Mouse (Mus musculus) frontal cortex, adult (tissue): ENCODE results near the gene Pds5b.
A peak's percentile ranks its signal among the peaks of the same experiment; 100 is the strongest.
"Not testable (repeated sequence)": the region's sequence is repeated elsewhere in the genome, so short reads cannot be mapped to it uniquely, and the experiment has no call there.

Source experiments
- ATAC-seq: cut with Nextera tagmentation; 2 replicates; pipeline ENCODE4 v1.9.2; 2017; ENCODE audit warnings: mild to moderate bottlenecking, moderate library complexity, mixed read lengths; ENCODE audit not compliant: low TSS enrichment

The Pds5b gene

DNA sequence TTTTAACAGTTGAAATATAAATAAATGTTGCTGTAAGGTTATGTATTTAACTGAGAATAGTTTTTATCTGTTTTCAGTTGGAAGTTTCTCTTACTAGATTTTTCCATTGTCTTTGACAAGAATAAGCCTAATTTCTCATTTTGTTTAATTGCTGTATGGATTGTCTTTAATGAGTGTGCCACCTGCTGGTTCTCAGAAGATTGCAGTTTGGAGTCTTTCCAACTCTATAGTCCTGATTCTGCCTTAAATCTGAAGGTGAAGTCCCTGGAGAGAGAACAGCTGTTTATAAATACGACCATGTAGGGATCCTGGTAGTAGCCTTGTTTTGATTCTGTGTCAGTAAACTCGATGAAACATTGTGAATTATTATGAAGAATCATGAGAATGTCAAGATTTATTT, 29.2 kb downstream of the Pds5b start:
- no peak for ATAC-seq

DNA sequence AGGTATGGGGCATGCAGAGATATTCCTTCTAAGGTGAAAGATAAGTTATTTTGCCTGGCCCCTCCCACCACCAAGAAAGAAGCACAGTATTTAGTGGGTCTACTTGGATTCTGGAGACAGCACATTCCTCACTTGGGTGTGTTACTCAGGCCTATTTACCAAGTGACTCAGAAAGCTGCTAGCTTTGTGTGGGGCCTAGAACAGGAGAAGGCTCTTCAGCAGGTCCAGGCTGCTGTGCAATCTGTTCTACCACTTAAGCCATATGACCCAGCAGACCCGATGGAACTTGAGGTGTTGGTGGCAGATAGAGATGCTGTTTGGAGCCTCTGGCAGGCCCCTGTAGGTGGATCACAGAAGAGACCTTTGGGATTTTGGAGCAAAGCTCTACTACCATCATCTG, 33.1 kb downstream of the Pds5b start:
- ATAC-seq: not testable (repeated sequence)

DNA sequence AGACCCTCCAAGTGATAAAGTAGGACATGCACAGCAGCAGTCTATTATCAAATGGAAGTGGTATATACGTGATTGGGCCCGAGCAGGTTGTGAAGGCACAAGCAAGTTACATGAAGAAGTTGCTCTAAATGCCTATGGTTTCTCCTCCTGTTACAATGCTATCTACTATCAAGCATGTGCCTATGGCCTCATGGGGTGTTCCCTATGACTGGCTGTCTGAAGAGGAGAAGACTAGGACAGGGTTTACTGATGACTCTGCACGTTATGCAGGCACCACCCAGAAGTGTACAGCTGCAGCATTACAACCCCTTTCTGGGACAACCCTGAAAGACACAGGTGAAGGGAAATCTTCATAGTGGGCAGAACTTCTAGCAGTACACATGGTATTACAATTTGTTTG, 33.6 kb downstream of the Pds5b start:
- not testable (repeated sequence) for ATAC-seq

DNA sequence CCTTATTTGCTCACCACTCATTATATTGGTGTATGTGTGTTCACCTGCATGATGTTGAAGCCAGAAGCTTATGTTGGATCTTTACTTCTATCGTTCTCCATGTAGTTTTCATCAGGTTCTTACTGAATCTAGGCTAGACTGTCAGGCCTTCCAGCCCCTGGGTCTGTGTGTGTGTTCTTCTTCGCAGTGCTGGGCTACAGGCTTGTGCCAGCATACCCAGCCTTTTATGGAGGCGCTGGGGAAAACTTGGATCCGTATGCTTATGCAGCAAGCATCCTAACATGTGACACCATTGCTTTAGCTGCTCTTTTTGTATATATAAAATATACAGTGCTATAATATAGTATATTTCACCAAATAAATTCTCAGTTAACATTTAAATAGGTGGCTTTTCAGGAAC, 38.0 kb downstream of the Pds5b start:
- ATAC-seq: no peak

DNA sequence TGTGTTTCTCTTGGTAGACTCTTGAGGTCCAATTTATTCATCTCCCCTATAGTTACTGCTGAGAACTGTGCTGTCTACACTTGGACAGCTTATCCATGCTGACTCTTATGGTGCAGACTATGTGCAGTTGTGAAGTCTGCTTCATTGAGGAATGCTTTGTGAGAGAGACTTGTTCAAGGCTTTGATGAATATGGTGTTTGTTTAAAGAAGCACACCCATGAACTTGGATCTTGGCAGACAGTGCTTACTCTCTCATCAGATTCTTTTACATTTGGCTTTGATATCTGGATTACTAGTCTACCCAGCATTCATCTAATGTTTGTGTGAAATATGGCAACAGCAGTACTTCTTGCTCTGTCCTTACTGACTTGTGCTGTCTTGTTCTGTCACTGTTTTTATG, 39.9 kb downstream of the Pds5b start:
- ATAC-seq: no peak

DNA sequence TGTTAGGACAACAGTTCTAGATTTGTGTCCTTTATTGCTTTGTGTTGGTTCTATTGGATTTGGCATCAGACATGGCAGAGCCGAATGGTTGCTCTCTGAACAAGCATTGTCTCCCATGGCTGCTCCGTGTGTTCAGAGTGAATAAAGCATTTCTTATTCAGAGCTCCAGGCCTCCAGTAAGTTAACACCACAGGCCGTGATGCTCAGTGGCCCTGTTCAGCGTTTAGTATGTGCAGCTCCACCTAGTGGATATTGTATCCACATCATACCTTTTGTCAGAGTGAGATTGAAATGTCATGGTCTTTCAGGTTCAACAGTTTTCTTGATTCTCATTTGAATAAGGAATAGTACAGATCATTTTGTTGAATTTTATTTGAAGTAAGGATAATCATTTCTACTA, 44.2 kb downstream of the Pds5b start:
- peak; percentile 67 for ATAC-seq

DNA sequence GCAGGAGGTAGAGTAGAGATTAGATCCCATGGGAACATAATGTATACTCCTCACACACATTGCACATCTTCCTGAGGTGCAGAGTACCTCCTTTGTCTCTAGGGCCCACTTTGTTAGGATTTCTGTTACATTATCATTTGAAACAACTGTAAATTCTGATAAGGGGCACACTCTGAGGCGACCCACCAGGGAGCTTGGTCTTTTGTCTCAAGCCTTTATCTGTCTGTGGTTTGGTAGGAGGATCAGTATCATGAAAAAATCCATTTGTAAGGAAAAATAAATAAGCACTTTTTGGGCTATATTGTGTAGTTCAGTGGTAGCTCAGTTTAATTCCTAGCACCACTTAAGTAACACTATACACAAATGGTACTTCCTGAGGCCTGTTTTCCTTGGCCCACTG, 51.1 kb downstream of the Pds5b start:
- ATAC-seq: no peak

DNA sequence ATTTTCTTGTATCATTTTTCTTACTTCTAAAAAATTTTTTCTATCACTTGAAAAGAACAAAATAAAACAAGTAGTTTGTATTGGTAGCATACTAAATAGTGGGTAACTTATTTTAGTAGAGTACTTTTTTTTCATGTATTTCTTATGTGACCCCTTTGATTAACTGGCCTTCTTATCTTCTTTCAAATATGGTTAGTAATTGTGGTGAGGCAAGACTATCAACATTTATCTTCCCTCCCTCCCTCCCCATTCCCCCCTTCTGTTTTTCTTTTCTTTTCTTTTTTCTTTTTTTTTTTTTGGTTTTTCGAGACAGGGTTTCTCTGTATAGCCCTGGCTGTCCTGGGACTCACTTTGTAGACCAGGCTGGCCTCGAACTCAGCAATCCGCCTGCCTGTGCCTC, 63.5 kb downstream of the Pds5b start:
- not testable (repeated sequence) for ATAC-seq

DNA sequence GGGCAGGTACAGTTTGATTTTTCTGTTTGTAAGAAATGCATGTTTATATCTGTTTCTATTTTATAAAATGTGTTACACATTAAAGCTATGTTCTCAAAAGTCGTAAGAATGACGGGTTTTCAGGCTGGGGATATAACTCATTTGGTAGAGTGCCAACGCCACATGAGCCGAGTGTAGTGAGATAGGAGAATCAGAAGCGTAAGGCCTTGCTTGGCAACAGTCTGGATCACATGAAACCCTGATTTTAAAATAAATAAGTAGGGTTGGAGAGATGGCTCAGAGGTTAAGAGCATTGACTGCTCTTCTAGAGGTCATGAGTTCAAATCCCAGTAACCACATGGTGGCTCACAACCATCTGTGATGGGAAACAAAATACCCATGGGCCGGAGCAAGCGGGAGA, 65.8 kb downstream of the Pds5b start:
- no peak for ATAC-seq

DNA sequence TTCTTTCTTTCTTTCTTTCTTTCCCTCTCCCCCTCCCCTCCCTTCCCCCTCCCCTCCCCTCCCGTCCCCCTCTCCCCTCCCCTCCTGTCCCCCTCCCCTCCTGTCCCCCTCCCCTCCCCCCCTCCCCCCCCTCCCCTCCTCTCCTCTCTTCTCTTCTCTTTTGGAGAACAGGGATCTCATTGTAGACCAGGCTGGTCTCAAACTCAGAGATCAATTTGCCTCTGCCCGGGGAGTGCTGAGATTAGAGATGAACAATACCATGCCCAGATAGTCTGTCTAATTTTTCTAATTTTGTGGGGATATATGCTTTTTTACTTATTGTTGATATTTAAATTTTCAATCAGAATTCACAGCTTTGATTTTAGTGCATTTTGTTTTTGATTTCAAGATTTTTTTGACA, 67.1 kb downstream of the Pds5b start:
- no peak for ATAC-seq

DNA sequence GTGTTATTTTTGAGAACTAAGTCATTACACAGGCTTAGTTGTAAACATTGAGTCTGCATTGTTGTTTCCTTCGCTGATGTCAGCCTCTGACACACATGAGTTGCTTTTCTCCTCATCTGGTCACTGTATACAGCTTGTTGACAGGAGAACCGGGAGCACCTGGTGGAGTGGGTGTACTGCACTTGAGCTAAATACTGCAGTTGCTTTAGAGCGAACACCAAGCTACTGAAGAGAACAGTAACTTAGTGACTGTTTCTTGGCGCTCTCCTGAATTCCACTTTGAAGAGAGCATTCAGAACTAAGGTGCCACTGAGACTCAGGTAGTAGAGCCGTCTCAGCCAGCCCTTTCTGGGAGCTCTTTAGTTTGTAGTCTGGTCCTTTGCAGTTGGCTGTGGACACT, 83.1 kb downstream of the Pds5b start:
- peak; percentile 57; the same call in 1 of the 2 replicates for ATAC-seq

DNA sequence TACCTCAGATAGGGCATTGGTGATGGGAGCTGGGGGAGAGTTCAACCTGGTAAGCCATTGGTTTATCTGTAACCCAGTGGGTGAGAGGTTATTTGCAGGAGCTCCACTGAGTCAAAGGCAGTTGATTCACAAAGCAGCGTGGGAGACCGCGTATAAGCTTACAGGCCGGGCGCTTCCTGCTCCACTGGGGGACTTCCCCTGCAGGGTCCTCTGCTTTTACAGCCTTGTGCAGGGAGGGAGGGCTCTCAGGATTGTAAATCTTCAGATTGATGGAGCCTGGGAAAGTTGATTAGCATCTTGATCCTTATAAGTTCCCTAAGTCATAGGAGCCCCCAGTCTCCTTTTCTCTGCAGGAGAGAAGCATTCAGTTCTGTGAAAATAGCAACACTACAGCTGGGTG, 98.9 kb downstream of the Pds5b start:
- no peak for ATAC-seq

DNA sequence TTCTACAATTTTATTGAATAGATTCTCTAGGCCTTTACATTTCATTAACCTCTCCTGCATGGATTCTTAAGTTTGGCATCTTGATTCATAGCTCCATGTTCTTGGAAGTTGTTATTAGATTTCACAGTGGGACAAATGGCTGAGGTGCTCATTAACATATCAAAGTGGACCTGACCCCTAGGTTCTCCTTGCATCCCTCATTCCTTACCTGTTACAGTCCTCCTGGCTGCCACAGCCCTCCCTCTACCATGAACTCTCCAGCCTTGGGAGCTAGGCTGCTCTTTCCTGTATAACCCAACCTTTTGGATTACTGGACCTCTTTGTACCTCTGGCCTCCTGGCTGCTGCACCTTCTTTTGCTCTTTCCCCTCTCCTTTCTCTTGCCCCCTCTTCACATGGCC, 99.5 kb downstream of the Pds5b start:
- ATAC-seq: no peak

DNA sequence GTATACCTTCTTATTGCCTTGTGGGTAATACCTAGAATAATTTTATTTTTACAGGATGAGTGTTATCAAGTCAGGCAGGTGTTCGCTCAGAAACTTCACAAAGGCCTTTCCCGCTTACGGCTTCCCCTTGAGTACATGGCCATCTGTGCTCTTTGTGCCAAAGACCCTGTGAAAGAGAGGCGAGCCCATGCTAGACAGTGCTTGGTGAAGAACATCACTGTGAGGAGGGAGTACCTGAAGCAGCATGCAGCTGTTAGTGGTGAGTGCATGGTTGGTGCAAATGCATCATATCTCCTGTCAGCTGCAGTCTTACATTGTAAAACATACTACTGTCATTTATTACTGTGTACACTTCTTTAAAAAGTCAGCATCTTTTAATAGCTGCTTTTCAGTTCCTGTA, 114.7 kb downstream of the Pds5b start:
- no peak for ATAC-seq

DNA sequence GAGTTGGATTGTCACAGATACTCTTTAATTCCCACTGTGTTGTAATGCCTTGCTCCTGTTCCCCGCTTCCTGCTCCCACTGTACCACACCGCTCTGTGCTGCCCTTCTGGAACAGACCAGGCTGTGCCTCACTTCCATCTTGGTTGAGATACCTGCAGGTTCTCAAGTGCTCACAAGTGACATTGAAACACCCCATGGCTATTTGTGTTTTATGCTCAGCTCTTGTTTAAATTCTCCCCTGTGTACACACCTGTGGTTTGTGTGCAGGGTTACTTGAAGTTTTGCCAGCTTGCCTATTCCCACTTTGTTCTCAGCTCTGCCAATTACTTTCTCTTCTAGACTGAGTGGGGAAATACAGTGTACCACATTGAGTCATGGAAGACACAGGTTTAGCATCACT, 115.5 kb downstream of the Pds5b start:
- ATAC-seq: no peak

DNA sequence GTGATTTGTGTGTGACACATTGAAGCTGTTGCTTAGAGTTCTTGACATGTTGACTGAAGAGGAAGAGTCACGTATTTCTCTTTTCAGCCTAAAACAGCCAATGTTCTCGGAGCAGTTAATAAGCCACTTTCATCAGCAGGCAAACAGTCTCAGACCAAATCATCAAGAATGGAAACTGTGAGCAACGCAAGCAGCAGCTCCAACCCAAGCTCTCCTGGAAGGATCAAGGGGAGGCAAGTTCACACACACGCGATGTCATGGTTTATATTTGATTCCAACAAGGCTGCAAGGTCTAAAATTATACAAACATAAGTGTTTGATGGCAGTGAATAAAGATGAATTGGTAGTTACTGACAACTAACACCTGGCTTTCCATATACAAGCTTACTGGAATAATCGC, 120.6 kb downstream of the Pds5b start:
- no peak for ATAC-seq

DNA sequence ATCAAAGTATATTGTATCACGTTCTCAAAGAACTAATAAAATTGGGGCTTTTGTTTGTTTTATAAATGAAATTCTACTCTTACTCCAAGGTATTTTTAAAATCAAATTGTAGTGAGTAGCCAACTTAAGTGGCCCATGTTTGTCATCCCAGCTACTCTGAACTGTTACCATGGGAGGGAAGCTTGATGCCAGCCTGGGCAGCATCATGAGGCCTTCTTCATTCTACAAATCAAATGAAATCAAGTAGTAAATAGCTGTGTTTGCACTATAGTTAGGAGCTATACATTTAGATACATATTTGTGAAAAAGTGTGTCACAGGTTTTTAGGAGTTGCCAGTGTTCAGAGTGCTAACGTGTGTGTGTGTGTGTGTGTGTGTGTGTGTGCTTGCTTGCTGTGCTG, 126.5 kb downstream of the Pds5b start:
- ATAC-seq: no peak

DNA sequence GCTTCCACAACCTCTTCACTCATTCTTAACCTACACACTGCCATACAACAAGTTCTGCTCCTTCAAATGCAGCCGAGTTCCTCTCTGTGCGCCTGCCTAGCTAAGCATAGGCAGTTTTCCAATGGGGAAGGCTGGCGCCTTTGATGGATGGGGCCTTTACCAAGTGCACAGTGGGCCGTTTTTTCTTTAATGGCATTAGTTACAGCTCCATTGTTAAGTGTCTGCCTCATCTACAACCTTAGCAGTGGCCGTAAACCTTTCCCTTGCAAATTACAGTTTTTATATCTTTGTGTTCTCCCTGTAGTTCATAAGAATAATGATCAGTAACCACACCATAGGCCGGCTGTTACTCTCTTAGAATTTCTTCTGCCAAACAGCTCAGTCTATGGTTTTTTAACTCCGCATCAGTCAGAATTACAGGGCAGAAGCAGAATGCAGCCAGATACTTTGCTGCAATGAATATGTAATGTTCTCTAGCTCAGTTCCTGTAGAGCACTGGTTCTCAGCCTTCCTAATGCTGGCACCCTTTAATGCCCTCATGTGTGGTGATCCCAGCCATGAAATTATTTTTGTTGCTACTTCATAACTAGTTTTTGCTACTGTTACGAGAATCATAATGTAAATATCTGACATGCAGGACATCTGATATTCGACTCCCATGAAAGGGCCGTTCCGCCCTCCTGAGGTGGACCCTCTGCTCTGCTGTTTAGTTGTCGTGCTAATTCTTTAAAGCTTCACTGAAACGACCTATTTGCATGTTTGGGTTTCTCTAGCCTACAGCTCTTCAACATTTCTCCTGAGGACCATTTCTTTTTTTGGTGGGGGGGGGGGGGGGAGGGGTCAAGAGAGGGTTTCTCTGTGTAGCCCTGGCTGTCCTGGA, 140.8 kb downstream of the Pds5b start:
- ATAC-seq: no peak

DNA sequence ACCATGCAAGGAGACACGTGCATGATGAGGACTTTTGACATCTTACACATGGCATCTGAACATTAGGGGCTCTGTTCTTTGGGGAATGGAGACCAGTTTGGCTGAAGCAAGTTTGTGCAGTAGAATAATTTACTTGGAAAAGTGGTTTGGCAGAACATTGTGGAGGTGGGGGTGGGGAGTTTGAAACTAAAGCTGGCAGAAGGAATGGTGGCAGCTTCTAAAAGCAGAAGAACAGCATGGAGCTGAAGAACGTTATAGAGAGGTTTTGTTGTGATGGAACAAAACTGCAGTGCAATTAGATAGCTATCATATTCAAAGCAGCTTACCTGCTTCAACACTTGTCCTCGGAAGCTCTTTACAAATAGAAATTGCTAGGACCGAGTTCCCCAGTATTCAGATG, 141.9 kb downstream of the Pds5b start:
- peak; percentile 68 for ATAC-seq

DNA sequence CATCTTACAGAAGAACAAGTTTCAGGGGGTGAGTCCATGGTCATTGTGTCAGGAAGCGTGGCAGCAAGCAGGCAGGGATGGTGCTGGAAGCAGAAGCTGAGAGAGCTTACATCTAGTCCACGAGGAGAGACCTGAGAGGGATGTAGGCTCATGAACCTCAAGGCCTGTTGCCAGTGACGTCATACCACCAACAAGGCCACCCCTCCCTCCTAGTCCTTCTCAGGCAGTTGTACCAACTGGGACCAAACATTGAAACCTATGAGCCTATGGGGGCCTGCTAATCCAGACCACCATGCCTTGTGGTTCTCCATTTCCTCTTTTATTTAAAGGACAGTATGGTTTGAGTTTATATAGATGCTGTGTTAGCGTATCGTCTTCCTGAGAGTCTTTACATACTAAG, 143.2 kb downstream of the Pds5b start:
- no peak for ATAC-seq

DNA sequence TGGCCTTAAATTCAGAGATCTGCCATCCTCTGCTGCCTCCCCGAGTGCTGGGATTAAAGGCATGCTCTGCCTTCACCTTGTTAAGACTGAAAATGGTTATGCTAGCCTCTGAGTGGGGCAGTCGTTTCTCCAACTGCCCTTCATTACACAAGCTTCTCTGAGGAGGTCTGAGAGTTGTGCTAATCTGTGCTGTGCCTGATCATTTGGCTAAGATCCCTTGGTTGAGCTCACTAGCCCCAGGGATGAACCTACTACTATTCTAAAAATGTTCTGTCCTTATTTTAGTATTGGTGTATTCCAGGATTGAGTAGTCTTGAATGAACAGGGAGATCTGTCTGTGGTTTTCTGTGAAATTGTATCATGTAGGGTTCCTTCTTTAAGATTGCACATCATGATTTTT, 144.5 kb downstream of the Pds5b start:
- 0 out of 2 replicates have a peak, but pooled peaks have one; percentile 10 for ATAC-seq

DNA sequence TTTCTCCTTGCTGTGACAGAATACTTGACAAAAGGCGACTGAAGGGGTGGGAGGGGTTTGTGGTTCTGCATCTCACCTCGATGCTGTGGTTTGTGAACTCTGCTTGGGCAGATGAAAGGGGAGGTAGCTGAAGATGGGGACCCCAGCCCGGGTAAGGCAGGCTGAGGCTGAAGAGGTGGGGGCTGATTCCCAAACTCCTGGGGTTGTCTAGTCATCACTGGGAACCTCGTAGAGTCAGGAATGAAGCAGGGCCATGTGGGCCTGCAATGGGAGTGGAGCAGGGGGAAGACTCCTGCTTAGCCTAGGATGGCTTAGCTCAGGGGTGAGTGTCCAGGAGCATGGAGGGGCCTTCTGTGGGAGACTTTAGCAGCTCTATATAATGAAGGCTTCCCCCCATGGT, 145.3 kb downstream of the Pds5b start:
- ATAC-seq: no peak

DNA sequence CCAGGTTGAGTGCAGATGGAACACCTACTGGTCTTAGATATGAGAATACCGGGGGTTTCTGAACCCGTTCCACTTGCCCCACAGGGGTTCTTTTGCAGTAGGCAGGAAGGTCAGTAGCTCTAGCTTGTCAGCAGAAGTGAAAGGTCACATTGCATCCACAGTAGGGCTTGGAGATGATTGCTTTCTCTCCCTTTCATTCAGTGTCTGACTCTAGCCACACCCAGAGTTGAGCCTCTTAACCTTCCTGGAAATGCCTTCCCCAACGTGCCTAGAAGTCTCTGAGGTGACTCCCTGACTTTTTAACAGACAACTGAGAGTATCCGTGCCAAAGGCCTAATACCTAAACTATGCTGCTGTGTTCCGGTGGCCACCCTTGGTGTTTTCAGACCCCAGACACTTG, 146.0 kb downstream of the Pds5b start:
- no peak for ATAC-seq

DNA sequence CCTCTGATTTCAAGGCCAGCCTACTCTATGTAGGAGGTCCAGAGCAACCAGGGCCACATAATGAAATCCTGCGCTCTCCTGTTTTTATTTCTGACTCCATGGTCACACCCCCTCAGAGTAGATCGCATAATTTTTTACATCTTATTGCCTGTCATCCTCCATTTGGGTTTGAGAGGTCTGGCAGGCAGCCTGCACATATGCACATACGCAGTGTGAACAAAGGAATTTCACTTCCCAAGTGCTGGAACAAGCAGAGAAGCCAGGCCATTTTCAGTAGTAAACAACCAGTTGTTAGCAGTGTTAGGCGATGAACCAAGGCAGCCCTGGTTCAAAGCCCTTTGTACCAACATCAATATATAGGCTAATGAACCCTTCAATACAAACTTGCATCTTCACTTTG, 147.6 kb downstream of the Pds5b start:
- peak; percentile 27 for ATAC-seq
